Mouse (Mus musculus) heart, embryonic 12.5 days (tissue): ENCODE data around the gene Fam160b1. TPM values are rescaled to one million over a fixed set of nuclear protein-coding genes. Genes with fewer than 3 reads are reported as not detected.
A peak's percentile ranks its signal among the peaks of the same experiment; 100 is the strongest.

ENCODE experiments used
- ATAC-seq: fragments of 200-750 bp; cut with Nextera tagmentation; 2 replicates; pipeline ENCODE4 v1.8.0; 2017; ENCODE audit warnings: moderate TSS enrichment, moderate library complexity; ENCODE audit not compliant: insufficient number of reproducible peaks, low FRiP score
- H3K27ac ChIP-seq: fragments of 300-500 bp; sonication (generic); 2 replicates; pipeline ENCODE4 v1.5.1; 2016; ENCODE audit warnings: mild to moderate bottlenecking, moderate library complexity; ENCODE audit not compliant: poor library complexity, severe bottlenecking
- H3K27me3 ChIP-seq: fragments of 300-500 bp; sonication (generic); replicated peaks from 2 replicates; pipeline ENCODE4 v1.6.1; 2016; ENCODE audit warnings: mild to moderate bottlenecking, moderate library complexity
- H3K36me3 ChIP-seq: fragments of 300-500 bp; sonication (generic); 2 replicates; pipeline ENCODE4 v1.6.1; 2016; ENCODE audit warnings: mild to moderate bottlenecking, moderate library complexity
- H3K4me1 ChIP-seq: fragments of 300-500 bp; sonication (generic); replicated peaks from 2 replicates; pipeline ENCODE4 v1.6.1; 2016; ENCODE audit warnings: mild to moderate bottlenecking
- H3K4me2 ChIP-seq: fragments of 300-500 bp; sonication (generic); 2 replicates; pipeline ENCODE4 v1.6.1; 2016; ENCODE audit warnings: mild to moderate bottlenecking, moderate library complexity
- H3K4me3 ChIP-seq: fragments of 300-500 bp; sonication (generic); 2 replicates; pipeline ENCODE4 v1.5.1; 2016; ENCODE audit warnings: mild to moderate bottlenecking
- H3K9ac ChIP-seq: fragments of 300-500 bp; sonication (generic); 2 replicates; pipeline ENCODE4 v1.6.1; 2016; ENCODE audit warnings: mild to moderate bottlenecking, moderate library complexity
- H3K9me3 ChIP-seq: fragments of 300-500 bp; sonication (generic); replicated peaks from 2 replicates; pipeline ENCODE4 v1.6.1; 2016; ENCODE audit warnings: mild to moderate bottlenecking, moderate library complexity
- WGBS: fragments of 180-500 bp; shearing (Covaris S2); methylation state at CpG from one replicate; pipeline ENCODE4 v1.1.7; 2016; 5-methylcytosine and 5-hydroxymethylcytosine counted together
- polyA plus RNA-seq: library from polyadenylated mRNA; unstranded; fragments of >200 nt; fragmentation: Nextera tagmentation; extraction: Ambion mirVana; gene quantifications from 2 replicates; pipeline ENCODE4 v1.2.1, GENCODE M21; 2016

The Fam160b1 gene
- polyA plus RNA-seq, 1 experiment from 2014 or later, result 15.4 TPM

- H3K4me1 ChIP-seq, result peaks cover 60% of the 10 kb centered on the region
- H3K27me3 ChIP-seq, result no peaks in the 10 kb centered on the region
- ATAC-seq, result no peak
- no peak overlapping the region for H3K4me3 ChIP-seq
- H3K9ac ChIP-seq, result peak overlapping the region; percentile 33; the same call in 1 of the 2 replicates
- 91% methylated on average over 20 of the region's 20 CpGs for WGBS
- no peaks in the 10 kb centered on the region for H3K36me3 ChIP-seq
- H3K9me3 ChIP-seq, result no peaks in the 10 kb centered on the region
- H3K4me2 ChIP-seq, result peak overlapping the region; percentile 65
- H3K27ac ChIP-seq, result peak overlapping the region; percentile 47; the same call in 1 of the 2 replicates
Observed at GRCm38 (mm10) chr19:57358836-57359598, 1.5 kb upstream of the Fam160b1 start.

GRCm38 (mm10) chr19:57359701-57360326, 666 bp upstream of the Fam160b1 start:
- 42% methylated on average over 10 of the region's 10 CpGs for WGBS
- no peak for ATAC-seq

DNA sequence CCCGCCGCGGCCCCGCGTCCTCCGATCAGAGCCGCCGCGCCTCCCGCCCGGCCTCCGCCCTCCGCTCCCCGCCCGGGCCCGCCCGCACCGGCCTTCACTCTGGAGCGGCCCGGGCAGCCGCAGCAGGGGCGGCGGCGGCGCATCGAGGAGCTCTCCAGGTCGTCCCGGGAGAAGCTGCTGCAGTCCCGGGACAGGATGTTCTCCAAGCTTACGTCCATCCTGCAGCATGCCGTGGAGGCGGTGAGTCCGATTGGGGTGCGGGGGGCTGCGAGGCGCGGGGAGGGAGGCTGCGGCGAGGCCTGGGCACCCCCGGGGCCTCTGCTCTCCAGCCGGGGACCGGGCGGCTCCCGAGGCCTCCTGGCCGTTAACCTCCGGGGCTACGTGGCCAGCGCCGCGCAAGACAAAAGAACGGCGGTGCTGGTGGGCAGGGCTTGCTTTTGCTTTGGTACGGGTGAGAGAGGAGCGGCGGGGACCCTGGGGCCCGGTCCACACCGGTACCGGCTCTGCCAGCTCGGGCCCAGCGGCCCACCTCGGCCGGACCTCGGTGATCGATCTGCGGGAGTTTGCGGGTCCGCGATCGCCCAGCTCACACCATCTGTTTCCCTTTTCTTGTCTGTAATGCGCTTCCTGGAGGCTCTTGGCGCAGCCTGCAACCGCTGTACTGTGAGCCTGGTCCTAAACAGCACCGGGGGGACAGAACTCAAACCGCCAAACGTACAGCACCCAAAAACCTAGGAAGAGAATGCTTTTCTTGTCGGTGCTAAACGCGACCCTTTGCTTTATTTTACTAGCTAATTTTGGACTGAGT, 855 bp downstream of the Fam160b1 start:
- Histone ChIP-seq H3K4me1 (peaks cover 71% of the 10 kb centered on the region), H3K27ac (peak overlapping the region; percentile 98)

More at GRCm38 (mm10) chr19:57359701-57360326, 666 bp upstream of the Fam160b1 start:
- Histone ChIP-seq H3K27me3 (no peaks in the 10 kb centered on the region), H3K4me3 (peak overlapping the region; percentile 93), H3K9me3 (no peaks in the 10 kb centered on the region), H3K27ac (peak overlapping the region; percentile 98), H3K4me2 (peak overlapping the region; percentile 65), H3K36me3 (no peaks in the 10 kb centered on the region), H3K4me1 (peaks cover 68% of the 10 kb centered on the region), H3K9ac (peak overlapping the region; percentile 41)

DNA sequence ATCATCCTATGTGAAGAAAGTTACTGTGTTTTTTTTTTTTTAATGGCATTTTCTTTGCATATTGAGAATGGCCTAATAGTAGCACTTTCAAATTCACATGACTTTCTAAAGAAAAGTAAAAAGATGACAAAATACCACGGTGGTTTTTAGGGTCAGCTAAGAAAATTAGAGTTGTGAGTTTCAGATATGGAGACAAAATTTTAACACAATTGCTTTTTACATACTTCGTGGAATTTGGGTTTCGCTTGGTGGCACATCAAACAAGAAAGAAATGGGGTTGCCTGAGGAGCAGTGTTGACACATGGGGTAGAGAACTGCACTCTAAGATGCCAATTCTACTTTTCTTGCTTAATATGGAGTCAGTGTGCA, 1.4 kb downstream of the Fam160b1 start:
- Histone ChIP-seq H3K36me3 (no peaks in the 10 kb centered on the region), H3K4me1 (peaks cover 74% of the 10 kb centered on the region), H3K27ac (peak overlapping the region; percentile 98), H3K4me2 (peak overlapping the region; percentile 65), H3K9me3 (no peaks in the 10 kb centered on the region), H3K4me3 (peak overlapping the region; percentile 93), H3K27me3 (no peaks in the 10 kb centered on the region), H3K9ac (peak overlapping the region; percentile 99)
- 20% methylated on average over 3 of the region's 3 CpGs for WGBS
- ATAC-seq, result no peak

More for the DNA sequence above, 855 bp downstream of the Fam160b1 start:
- Histone ChIP-seq H3K9me3 (no peaks in the 10 kb centered on the region), H3K9ac (peak overlapping the region; percentile 99), H3K4me3 (peak overlapping the region; percentile 93), H3K4me2 (peak overlapping the region; percentile 65), H3K27me3 (no peaks in the 10 kb centered on the region), H3K36me3 (no peaks in the 10 kb centered on the region)
- under 1% methylated on average over 76 of the region's 78 CpGs for WGBS
- peak; percentile 43 for ATAC-seq

DNA sequence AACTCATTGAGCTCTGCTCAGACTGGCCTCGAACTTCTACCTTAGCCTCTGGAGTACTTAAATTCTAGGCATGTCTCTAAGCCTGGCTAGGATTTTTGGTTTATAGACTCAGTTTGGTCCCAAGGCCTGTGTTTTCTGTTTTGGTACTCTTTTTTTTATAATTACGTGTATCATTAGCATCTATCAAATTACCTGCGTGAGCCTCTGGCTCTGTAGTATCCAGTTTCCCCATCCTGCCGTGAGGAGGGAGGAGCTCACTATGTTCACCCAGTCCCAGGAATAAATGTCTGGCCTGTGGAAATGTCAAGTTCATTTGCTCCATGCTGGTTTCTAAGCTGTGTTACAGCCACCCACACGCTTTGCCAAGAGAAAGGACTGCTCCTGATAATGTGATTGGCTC, 2.1 kb downstream of the Fam160b1 start:
- H3K4me3 ChIP-seq, result peak overlapping the region; percentile 29
- no peaks in the 10 kb centered on the region for H3K27me3 ChIP-seq
- H3K9ac ChIP-seq, result no peak overlapping the region
- H3K4me2 ChIP-seq, result peak overlapping the region; percentile 65
- H3K9me3 ChIP-seq, result no peaks in the 10 kb centered on the region
- H3K36me3 ChIP-seq, result no peaks in the 10 kb centered on the region
- ATAC-seq, result no peak
- 0 out of 2 replicates have a peak overlapping the region, but pooled peaks have one; percentile 2 for H3K27ac ChIP-seq
- 53% methylated on average over 5 of the region's 5 CpGs for WGBS
- H3K4me1 ChIP-seq, result peaks cover 75% of the 10 kb centered on the region

DNA sequence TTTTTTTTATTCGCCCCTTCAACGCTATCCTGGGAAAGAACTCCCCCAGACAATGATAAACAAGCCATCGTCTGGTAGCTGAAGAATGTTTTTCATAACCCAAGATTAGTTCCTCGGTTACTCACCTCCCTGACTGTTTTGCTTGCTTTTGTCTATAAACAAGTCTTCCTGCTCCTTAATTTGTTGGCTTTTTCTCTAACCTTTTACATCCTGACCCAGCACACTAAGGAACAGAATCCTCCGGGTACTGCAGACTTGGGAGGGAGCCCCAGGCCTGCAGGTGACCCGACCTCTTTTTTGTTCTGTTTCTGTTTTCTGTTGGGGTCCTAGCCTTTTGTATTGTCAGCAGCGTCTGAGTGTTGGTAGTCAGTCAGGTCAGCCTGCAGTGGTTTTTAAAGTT, 2.6 kb downstream of the Fam160b1 start:
- Histone ChIP-seq H3K9me3 (no peaks in the 10 kb centered on the region), H3K36me3 (no peaks in the 10 kb centered on the region), H3K4me1 (peaks cover 75% of the 10 kb centered on the region), H3K27me3 (no peaks in the 10 kb centered on the region), H3K9ac (no peak overlapping the region), H3K4me2 (peak overlapping the region; percentile 65), H3K4me3 (peak overlapping the region; percentile 29; the same call in 1 of the 2 replicates), H3K27ac (0 out of 2 replicates have a peak overlapping the region, but pooled peaks have one; percentile 2)
- ATAC-seq, result no peak
- WGBS, result 37% methylated on average over 7 of the region's 7 CpGs

GRCm38 (mm10) chr19:57363538-57363937, 3.1 kb downstream of the Fam160b1 start:
- Histone ChIP-seq H3K27me3 (no peaks in the 10 kb centered on the region), H3K9ac (peak overlapping the region; percentile 35; the same call in 1 of the 2 replicates), H3K9me3 (no peaks in the 10 kb centered on the region), H3K36me3 (no peaks in the 10 kb centered on the region), H3K4me2 (peak overlapping the region; percentile 65), H3K27ac (no peak overlapping the region), H3K4me1 (peaks cover 74% of the 10 kb centered on the region), H3K4me3 (no peak overlapping the region)
- no peak for ATAC-seq
- WGBS, result 85% methylated on average over 7 of the region's 7 CpGs

GRCm38 (mm10) chr19:57364942-57365673, 4.6 kb downstream of the Fam160b1 start:
- Histone ChIP-seq H3K4me1 (peaks cover 64% of the 10 kb centered on the region), H3K4me2 (peak overlapping the region; percentile 43), H3K9me3 (no peaks in the 10 kb centered on the region), H3K27me3 (no peaks in the 10 kb centered on the region), H3K9ac (peak overlapping the region; percentile 61), H3K4me3 (peak overlapping the region; percentile 13; the same call in 1 of the 2 replicates), H3K27ac (peak overlapping the region; percentile 81), H3K36me3 (peaks cover 14% of the 10 kb centered on the region)
- no peak for ATAC-seq
- whole genome bisulfite sequencing, result 13% methylated on average over 11 of the region's 11 CpGs

GRCm38 (mm10) chr19:57366007-57366406, 5.5 kb downstream of the Fam160b1 start:
- H3K9ac ChIP-seq, result no peak overlapping the region
- 50% methylated on average over 8 of the region's 8 CpGs for WGBS
- H3K27me3 ChIP-seq, result no peaks in the 10 kb centered on the region
- peaks cover 22% of the 10 kb centered on the region for H3K36me3 ChIP-seq
- no peaks in the 10 kb centered on the region for H3K9me3 ChIP-seq
- H3K4me2 ChIP-seq, result peak overlapping the region; percentile 8; the same call in 1 of the 2 replicates
- ATAC-seq, result no peak
- peaks cover 64% of the 10 kb centered on the region for H3K4me1 ChIP-seq
- peak overlapping the region; percentile 48 for H3K27ac ChIP-seq
- no peak overlapping the region for H3K4me3 ChIP-seq

DNA sequence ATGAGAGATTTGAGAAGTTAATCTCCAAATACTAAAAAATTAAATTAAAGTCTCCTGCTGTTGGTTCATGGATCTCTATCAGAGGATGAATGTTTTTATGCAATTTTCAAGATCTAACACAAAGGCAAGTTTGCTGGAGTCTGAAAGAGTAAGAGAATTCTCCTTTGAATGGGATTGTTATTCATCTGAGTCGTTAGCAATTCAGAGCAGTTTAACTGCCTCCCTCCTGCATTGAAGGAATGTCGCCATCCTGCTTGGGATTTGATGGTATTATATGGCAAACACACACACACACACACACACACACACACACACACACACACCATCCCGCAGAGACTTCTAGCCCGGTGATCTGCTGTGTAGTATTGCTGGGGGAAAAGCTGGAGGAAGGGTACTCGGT, 6.1 kb downstream of the Fam160b1 start:
- Histone ChIP-seq H3K27me3 (no peaks in the 10 kb centered on the region), H3K36me3 (peaks cover 29% of the 10 kb centered on the region), H3K9ac (no peak overlapping the region), H3K4me3 (no peak overlapping the region), H3K4me2 (no peak overlapping the region), H3K27ac (peak overlapping the region; percentile 41), H3K4me1 (peaks cover 64% of the 10 kb centered on the region), H3K9me3 (no peaks in the 10 kb centered on the region)
- no peak for ATAC-seq
- 69% methylated on average over 5 of the region's 5 CpGs for WGBS
